Mouse (Mus musculus) ES-Bruce4 (cell line): ENCODE measurements around the gene Cotl1. TPM values are rescaled to one million over a fixed set of nuclear protein-coding genes. Genes with fewer than 3 reads are reported as not detected.

Experiments
- H3K27ac ChIP-seq: 2 replicates; pipeline ENCODE4 v1.5.1; 2012; ENCODE audit warnings: low read length, inconsistent platforms; ENCODE audit not compliant: insufficient read depth
- H3K27me3 ChIP-seq: 2 replicates; pipeline ENCODE4 v1.6.1; 2012; ENCODE audit warnings: mild to moderate bottlenecking, low read length, inconsistent platforms; ENCODE audit not compliant: control insufficient read depth, poor library complexity, insufficient read depth, severe bottlenecking
- H3K36me3 ChIP-seq: 2 replicates; pipeline ENCODE4 v1.6.1; 2012; ENCODE audit warnings: inconsistent platforms, mild to moderate bottlenecking, low read length, moderate library complexity; ENCODE audit not compliant: control insufficient read depth, poor library complexity, insufficient read depth, severe bottlenecking
- H3K4me1 ChIP-seq: one replicate; pipeline ENCODE4 v1.8.1; 2011; ENCODE audit warnings: low read length; ENCODE audit not compliant: control insufficient read depth, insufficient read depth
- H3K4me3 ChIP-seq: 2 replicates; pipeline ENCODE4 v1.5.1; 2011; ENCODE audit warnings: low read depth, mild to moderate bottlenecking, low read length
- H3K9ac ChIP-seq: 2 replicates; pipeline ENCODE4 v1.6.1; 2012; ENCODE audit warnings: low read depth, mild to moderate bottlenecking, inconsistent platforms; ENCODE audit not compliant: poor library complexity, severe bottlenecking
- H3K9me3 ChIP-seq: replicated peaks from 2 replicates; pipeline ENCODE4 v1.6.1; 2012; ENCODE audit warnings: mild to moderate bottlenecking, low read length, inconsistent platforms; ENCODE audit not compliant: control insufficient read depth, poor library complexity, insufficient read depth, severe bottlenecking
- CTCF ChIP-seq: IDR thresholded peaks from one replicate; pipeline ENCODE4 v1.8.1; 2011; ENCODE audit warnings: low read depth, low read length
- EP300 ChIP-seq: IDR thresholded peaks from 2 replicates; pipeline ENCODE4 v1.6.1; 2011; ENCODE audit warnings: low read depth, low read length; ENCODE audit not compliant: insufficient read depth
- POLR2A ChIP-seq: IDR thresholded peaks from one replicate; pipeline ENCODE4 v1.8.1; 2011; ENCODE audit warnings: low read length; ENCODE audit not compliant: insufficient read depth
- polyA plus RNA-seq: library from polyadenylated mRNA; stranded (reverse); fragments of >200 nt; gene quantifications from 2 replicates; pipeline ENCODE4 v1.2.4, GENCODE M21; 2011; ENCODE audit warnings: low read depth; ENCODE audit not compliant: missing spikeins, insufficient read depth, insufficient read length

The Cotl1 gene
- polyA plus RNA-seq, 1 experiment, result 106 TPM

DNA sequence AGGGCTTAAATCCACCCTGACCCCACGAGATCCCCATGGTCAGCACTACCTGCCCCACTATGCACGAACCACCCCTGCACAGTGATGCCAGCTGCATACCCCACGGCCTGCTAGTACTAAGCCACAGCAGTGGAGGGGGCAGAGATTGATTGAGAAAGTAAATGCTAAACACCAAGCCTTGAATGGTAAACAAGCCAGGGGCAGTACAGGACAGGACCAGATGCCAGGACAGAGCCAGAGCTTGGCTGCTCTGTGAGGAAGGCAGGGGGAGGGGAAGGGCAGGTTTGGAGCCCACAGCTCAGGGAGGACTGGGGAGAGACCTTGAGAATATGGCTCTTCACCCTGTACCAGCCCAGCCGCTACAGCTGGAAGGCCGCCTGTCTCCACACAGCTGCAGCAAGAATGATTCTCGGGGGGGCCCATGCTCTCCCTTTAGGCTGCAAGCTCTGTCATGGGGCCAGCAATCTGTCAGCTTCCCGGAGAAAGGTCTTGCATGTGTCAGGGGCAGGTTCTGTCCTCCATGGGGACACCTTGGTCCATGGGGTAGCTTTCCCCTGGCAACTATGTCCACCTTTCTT is 63.6 kb downstream of the Cotl1 start:
- Histone ChIP-seq H3K4me1 (no peaks in the 10 kb centered on the region), H3K9ac (no peak overlapping the region), H3K4me3 (no peak overlapping the region), H3K9me3 (no peaks in the 10 kb centered on the region), H3K27ac (no peak overlapping the region), H3K27me3 (no peaks in the 10 kb centered on the region), H3K36me3 (no peaks in the 10 kb centered on the region)
- TF ChIP-seq CTCF (no peak), EP300 (no peak), POLR2A (no peak)

DNA sequence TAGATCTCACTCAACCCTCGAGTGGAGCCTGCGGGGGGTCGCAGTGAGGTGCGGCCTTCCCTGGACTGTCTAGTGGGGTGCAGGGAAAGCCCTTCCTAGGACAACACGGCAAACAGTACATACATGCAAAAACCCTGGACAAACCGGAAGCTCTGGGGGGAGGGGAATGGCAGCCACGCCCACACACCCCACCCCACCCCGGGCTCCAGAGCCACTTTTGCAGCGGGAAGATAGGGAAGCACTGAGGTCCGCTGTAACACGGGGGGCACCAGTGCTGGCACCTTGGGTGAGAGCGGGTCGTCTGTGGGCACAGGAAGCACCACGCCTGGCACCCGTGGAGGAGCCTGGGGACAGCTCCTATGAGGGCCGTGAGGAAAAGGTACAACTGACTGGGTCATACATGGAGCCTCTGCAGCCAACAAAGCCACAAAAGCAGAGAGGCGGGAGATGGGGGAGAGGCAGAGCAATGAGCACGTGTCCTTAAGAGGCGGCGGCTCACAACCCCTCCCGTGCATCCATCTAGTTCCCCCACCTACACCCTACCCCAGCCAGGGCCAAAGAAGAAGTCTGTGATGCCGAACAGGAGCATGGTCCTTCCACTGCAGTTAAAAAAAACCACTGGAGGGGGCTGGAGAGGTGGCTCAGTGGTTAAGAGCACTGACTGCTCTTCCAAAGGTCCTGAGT is 74.4 kb downstream of the Cotl1 start:
- no peaks in the 10 kb centered on the region for H3K36me3 ChIP-seq
- no peak overlapping the region for H3K4me3 ChIP-seq
- no peak overlapping the region for H3K27ac ChIP-seq
- no peak overlapping the region for H3K9ac ChIP-seq
- TF ChIP-seq EP300, result no peak
- no peak for TF ChIP-seq CTCF
- TF ChIP-seq POLR2A, result no peak
- no peaks in the 10 kb centered on the region for H3K9me3 ChIP-seq
- H3K4me1 ChIP-seq, result no peaks in the 10 kb centered on the region
- no peaks in the 10 kb centered on the region for H3K27me3 ChIP-seq

DNA sequence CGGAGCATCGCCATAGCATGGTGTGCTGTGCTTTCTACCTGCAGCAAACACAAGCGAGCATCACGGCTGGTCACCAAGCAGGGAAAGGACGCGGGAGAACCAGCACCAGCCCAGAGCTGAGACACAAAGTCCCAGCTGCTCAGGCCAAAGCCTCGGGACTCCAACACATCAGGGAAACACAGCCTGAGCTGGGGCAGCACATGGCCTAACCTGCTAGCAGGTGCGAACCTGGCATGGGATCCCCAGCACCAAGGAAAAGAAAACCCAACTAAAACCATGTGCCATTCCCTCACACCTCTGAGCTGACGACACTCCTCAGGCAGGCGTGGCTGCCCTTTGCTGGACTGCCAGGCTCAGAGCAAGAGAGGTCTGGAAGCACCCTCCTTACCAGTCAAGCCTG is 75.0 kb downstream of the Cotl1 start:
- Histone ChIP-seq H3K4me1 (no peaks in the 10 kb centered on the region), H3K27ac (no peak overlapping the region), H3K4me3 (no peak overlapping the region), H3K9me3 (no peaks in the 10 kb centered on the region), H3K27me3 (no peaks in the 10 kb centered on the region), H3K9ac (no peak overlapping the region), H3K36me3 (no peaks in the 10 kb centered on the region)
- TF ChIP-seq EP300 (no peak), CTCF (no peak), POLR2A (no peak)

DNA sequence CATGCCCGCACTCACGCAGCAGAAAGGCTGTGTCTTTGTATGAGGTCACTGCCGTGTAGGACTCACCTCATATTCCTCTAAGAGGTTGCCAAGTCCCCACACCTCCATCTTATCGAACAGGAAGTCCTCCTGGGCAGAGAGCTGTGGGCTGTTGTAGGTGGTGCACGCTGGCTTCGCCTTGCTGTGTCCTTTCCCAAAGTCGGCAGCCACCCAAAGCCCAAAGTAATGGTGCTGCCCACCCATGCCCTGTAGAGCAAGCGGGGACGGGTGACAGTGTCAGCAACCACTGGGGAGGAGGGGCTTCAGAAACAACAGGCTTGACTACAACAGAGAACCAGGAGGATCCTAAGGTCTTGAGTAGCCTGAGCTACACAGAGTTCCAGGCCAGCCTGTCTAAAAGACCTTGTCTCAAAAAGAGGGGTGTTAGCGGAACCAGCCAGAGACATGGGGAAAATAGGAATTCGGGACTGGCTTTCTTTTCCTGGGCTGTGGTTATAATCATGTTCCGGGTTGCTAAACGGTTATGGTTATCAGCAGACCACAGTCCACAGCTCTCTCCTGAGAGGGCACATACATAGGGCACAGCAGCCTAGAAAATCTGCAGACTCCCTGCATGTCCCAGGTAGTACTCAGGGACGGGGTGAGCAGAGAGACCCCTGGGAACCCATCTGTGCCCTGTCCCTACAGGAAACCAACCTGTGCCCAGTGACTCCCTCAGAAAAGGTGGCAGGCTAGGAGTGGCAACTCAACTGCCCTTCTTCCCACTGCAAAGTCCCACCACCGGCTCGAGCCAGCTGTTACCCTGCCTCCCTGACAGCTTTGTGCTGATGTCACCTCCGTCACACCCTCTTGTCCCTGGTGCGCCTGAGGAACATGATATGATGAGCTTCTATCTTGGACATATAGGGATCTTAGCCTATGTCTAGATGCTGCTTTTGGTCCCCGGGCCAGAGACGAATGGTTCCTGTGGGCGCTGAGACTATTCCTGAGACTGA is 77.8 kb downstream of the Cotl1 start:
- no peak overlapping the region for H3K4me3 ChIP-seq
- H3K9ac ChIP-seq, result no peak overlapping the region
- TF ChIP-seq POLR2A (no peak), EP300 (no peak), CTCF (no peak)
- H3K9me3 ChIP-seq, result no peaks in the 10 kb centered on the region
- H3K27me3 ChIP-seq, result no peaks in the 10 kb centered on the region
- H3K36me3 ChIP-seq, result no peaks in the 10 kb centered on the region
- no peak overlapping the region for H3K27ac ChIP-seq
- no peaks in the 10 kb centered on the region for H3K4me1 ChIP-seq

DNA sequence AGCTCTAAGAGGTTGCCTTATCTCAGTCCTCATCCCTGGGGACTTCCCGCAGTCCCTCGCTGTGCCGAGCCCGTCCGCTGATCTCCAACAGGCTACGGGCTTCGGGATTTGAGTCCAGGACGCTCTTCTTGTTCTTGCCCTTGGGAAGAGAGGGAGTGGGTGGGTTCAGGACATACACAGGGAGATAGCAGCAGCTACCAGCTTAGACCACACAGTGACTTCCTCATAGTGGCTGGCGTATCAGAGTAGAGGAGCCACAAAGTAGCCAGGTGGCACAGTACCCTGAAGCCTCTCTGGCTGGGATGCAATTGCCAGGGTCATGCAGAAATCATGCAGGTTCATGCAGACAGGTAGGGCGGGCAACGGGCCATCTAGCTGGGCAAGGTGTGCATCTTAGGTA is 78.7 kb downstream of the Cotl1 start:
- no peak overlapping the region for H3K27ac ChIP-seq
- H3K36me3 ChIP-seq, result no peaks in the 10 kb centered on the region
- no peaks in the 10 kb centered on the region for H3K4me1 ChIP-seq
- no peaks in the 10 kb centered on the region for H3K9me3 ChIP-seq
- H3K27me3 ChIP-seq, result no peaks in the 10 kb centered on the region
- H3K4me3 ChIP-seq, result no peak overlapping the region
- TF ChIP-seq CTCF (no peak), POLR2A (no peak)
- no peak overlapping the region for H3K9ac ChIP-seq

Other genes with a start within 250 kb of the Cotl1 start
- 7.3 and 7.5 TPM in 2 replicates for gene Taf1c, start 235.3 kb downstream of the Cotl1 start, polyA plus RNA-seq
- gene Adad2, start 227.8 kb downstream of the Cotl1 start, polyA plus RNA-seq, result 1.7 and 2.0 TPM in 2 replicates
- not detected in 2 replicates for gene Kcng4, start 204.9 kb downstream of the Cotl1 start, polyA plus RNA-seq
- gene Wfdc1, start 174.2 kb downstream of the Cotl1 start, polyA plus RNA-seq, result not detected in 2 replicates
- gene Atp2c2, start 140.5 kb downstream of the Cotl1 start, polyA plus RNA-seq, result 2.8 and 3.4 TPM in 2 replicates
- 12.7 and 15.5 TPM in 2 replicates for gene Tldc1, start 62.1 kb downstream of the Cotl1 start, polyA plus RNA-seq
- gene Klhl36, start 21.7 kb upstream of the Cotl1 start, polyA plus RNA-seq, result 3.0 and 3.2 TPM in 2 replicates
- 322 and 385 TPM in 2 replicates for gene Usp10, start 69.8 kb upstream of the Cotl1 start, polyA plus RNA-seq
- 28.1 and 32.5 TPM in 2 replicates for gene Gm20388, start 70.3 kb upstream of the Cotl1 start, polyA plus RNA-seq
- 0.84 and 1.3 TPM in 2 replicates for gene Crispld2, start 151.9 kb upstream of the Cotl1 start, polyA plus RNA-seq